Mouse (Mus musculus): ENCODE measurements around the gene 2210010C04Rik.
"Not testable (repeated sequence)": the region's sequence is repeated elsewhere in the genome, so short reads cannot be mapped to it uniquely, and the experiment has no call there.

2210010C04Rik gene

DNA sequence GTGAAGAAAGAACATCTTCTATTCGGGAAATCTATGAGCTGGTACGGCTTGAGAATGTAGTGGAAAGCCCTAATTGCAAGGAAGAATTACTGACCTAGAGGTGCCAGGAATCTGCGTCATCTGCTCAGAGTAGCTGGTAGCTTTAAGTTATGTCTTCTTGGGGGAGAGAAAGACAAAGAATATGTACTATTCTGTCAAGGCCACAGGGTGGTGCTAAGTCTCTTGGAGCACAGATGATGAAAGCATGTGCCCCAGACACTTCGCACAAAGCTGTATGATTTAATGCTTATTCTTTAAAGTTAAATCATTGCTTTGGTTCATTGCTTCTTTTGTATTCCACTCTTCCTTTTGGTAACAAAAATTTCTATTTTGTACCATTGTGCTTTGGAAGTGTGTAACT is 20.2 kb downstream of the 2210010C04Rik start:
- DNase-seq = no peak

- DNase-seq = not testable (repeated sequence)
Measured at GRCm38 (mm10) chr6:40999379-40999778, 35.9 kb downstream of the 2210010C04Rik start, which contains the start of gene Gm2663. Gene Gm2663 (minus strand): TSS chr6:40999479.

Data from heart, adult 11 months (tissue).